Mouse (Mus musculus): ENCODE measurements around the gene Mien1. TPM values are rescaled to one million over a fixed set of nuclear protein-coding genes. Genes with fewer than 3 reads are reported as not detected.

Mien1 gene
- polyA plus RNA-seq, 1 experiment from 2014 or later: 83.8 TPM

- no peak overlapping the region for H3K4me3 ChIP-seq (ENCODE audit: low read depth, low read length)
- 0 out of 2 replicates have a peak overlapping the region, but pooled peaks have one; percentile 60 for H3K27ac ChIP-seq (ENCODE audit: low read depth)
- peaks cover 36% of the 10 kb centered on the region for H3K4me1 ChIP-seq (ENCODE audit: insufficient read depth)
- H3K9me3 ChIP-seq (ENCODE audit: low read length): no peaks in the 10 kb centered on the region
- DNase-seq (peak; percentile 23), ATAC-seq (no peak)
- H3K36me3 ChIP-seq (replicated peaks; ENCODE audit: insufficient read depth, low read length): no peaks in the 10 kb centered on the region
- peaks cover 15% of the 10 kb centered on the region for H3K27me3 ChIP-seq (ENCODE audit: insufficient read depth, low read length)
- WGBS (ENCODE audit: insufficient replicate concordance): 56% methylated on average over 6 of the region's 8 CpGs
- no peak overlapping the region for H3K4me2 ChIP-seq (ENCODE audit: low read depth, low read length)
- H3K9ac ChIP-seq (replicated peaks): no peak overlapping the region
- no peak for TF ChIP-seq EP300 (IDR thresholded peaks at IDR 0.05; ENCODE audit: low read depth)
Observed at GRCm38 (mm10) chr11:98392034-98392433, 46.8 kb downstream of the Mien1 start.

GRCm38 (mm10) chr11:98390141-98390540 is 48.6 kb downstream of the Mien1 start:
- Histone ChIP-seq H3K4me3 (ENCODE audit: low read depth, low read length) (no peak overlapping the region), H3K9ac (replicated peaks) (no peak overlapping the region), H3K4me1 (ENCODE audit: insufficient read depth) (peaks cover 33% of the 10 kb centered on the region), H3K27ac (ENCODE audit: low read depth) (no peak overlapping the region), H3K27me3 (ENCODE audit: insufficient read depth, low read length) (peaks cover 29% of the 10 kb centered on the region), H3K36me3 (replicated peaks; ENCODE audit: insufficient read depth, low read length) (no peaks in the 10 kb centered on the region), H3K9me3 (ENCODE audit: low read length) (no peaks in the 10 kb centered on the region), H3K4me2 (ENCODE audit: low read depth, low read length) (no peak overlapping the region)
- TF ChIP-seq EP300 (IDR thresholded peaks at IDR 0.05; ENCODE audit: low read depth) (no peak), CTCF (IDR thresholded peaks at IDR 0.05; ENCODE audit: low read depth) (no peak)
- ATAC-seq: no peak
- peak; percentile 15 for DNase-seq
- 73% methylated on average over 10 of the region's 12 CpGs for WGBS (ENCODE audit: insufficient replicate concordance)

GRCm38 (mm10) chr11:98389221-98389780 is 49.5 kb downstream of the Mien1 start:
- no peak for TF ChIP-seq EP300 (IDR thresholded peaks at IDR 0.05; ENCODE audit: low read depth)
- peak; percentile 76 for TF ChIP-seq CTCF (IDR thresholded peaks at IDR 0.05; ENCODE audit: low read depth)
- Histone ChIP-seq H3K9me3 (ENCODE audit: low read length) (no peaks in the 10 kb centered on the region), H3K36me3 (replicated peaks; ENCODE audit: insufficient read depth, low read length) (no peaks in the 10 kb centered on the region), H3K27ac (ENCODE audit: low read depth) (no peak overlapping the region), H3K9ac (replicated peaks) (no peak overlapping the region), H3K4me2 (ENCODE audit: low read depth, low read length) (no peak overlapping the region), H3K4me3 (ENCODE audit: low read depth, low read length) (no peak overlapping the region), H3K27me3 (ENCODE audit: insufficient read depth, low read length) (peaks cover 29% of the 10 kb centered on the region), H3K4me1 (ENCODE audit: insufficient read depth) (peaks cover 25% of the 10 kb centered on the region)
- WGBS (ENCODE audit: insufficient replicate concordance): 28% methylated on average over 9 of the region's 9 CpGs
- DNase-seq (peak; percentile 55), ATAC-seq (no peak)

GRCm38 (mm10) chr11:98388282-98388681 is 50.5 kb downstream of the Mien1 start:
- H3K27ac ChIP-seq (ENCODE audit: low read depth): no peak overlapping the region
- no peak overlapping the region for H3K4me2 ChIP-seq (ENCODE audit: low read depth, low read length)
- peaks cover 29% of the 10 kb centered on the region for H3K27me3 ChIP-seq (ENCODE audit: insufficient read depth, low read length)
- no peaks in the 10 kb centered on the region for H3K36me3 ChIP-seq (replicated peaks; ENCODE audit: insufficient read depth, low read length)
- ATAC-seq (no peak), DNase-seq (no peak)
- peaks cover 15% of the 10 kb centered on the region for H3K4me1 ChIP-seq (ENCODE audit: insufficient read depth)
- no peaks in the 10 kb centered on the region for H3K9me3 ChIP-seq (ENCODE audit: low read length)
- no peak overlapping the region for H3K4me3 ChIP-seq (ENCODE audit: low read depth, low read length)
- 73% methylated on average over 10 of the region's 10 CpGs for WGBS (ENCODE audit: insufficient replicate concordance)
- TF ChIP-seq EP300 (IDR thresholded peaks at IDR 0.05; ENCODE audit: low read depth): no peak
- no peak for TF ChIP-seq CTCF (IDR thresholded peaks at IDR 0.05; ENCODE audit: low read depth)
- no peak overlapping the region for H3K9ac ChIP-seq (replicated peaks)

Other genes with a start within 250 kb of the Mien1 start
- gene Med1, start 245.7 kb downstream of the Mien1 start, polyA plus RNA-seq (2015; fragmentation: Nextera tagmentation; extraction: Ambion mirVana): 15.0 and 16.2 TPM in 2 replicates
- gene Cdk12, start 235.9 kb downstream of the Mien1 start, polyA plus RNA-seq (2015; fragmentation: Nextera tagmentation; extraction: Ambion mirVana): 3.2 and 3.9 TPM in 2 replicates
- gene Neurod2, start 109.3 kb downstream of the Mien1 start, polyA plus RNA-seq (2015; fragmentation: Nextera tagmentation; extraction: Ambion mirVana): not detected in 2 replicates
- 5.4 and 6.6 TPM in 2 replicates for gene Ppp1r1b, start 90.6 kb downstream of the Mien1 start, polyA plus RNA-seq (2015; fragmentation: Nextera tagmentation; extraction: Ambion mirVana)
- 14.5 and 15.4 TPM in 2 replicates for gene Stard3, start 80.6 kb downstream of the Mien1 start, polyA plus RNA-seq (2015; fragmentation: Nextera tagmentation; extraction: Ambion mirVana)
- 0.26 and 6.0 TPM in 2 replicates for gene Tcap, start 55.2 kb downstream of the Mien1 start, polyA plus RNA-seq (2015; fragmentation: Nextera tagmentation; extraction: Ambion mirVana)
- not detected in 2 replicates for gene Pnmt, start 52.5 kb downstream of the Mien1 start, polyA plus RNA-seq (2015; fragmentation: Nextera tagmentation; extraction: Ambion mirVana)
- 2.5 and 3.0 TPM in 2 replicates for gene Pgap3, start 38.5 kb downstream of the Mien1 start, polyA plus RNA-seq (2015; fragmentation: Nextera tagmentation; extraction: Ambion mirVana)
- gene Erbb2, start 26.5 kb downstream of the Mien1 start, polyA plus RNA-seq (2015; fragmentation: Nextera tagmentation; extraction: Ambion mirVana): 1.0 and 1.2 TPM in 2 replicates
- 31.4 and 37.2 TPM in 2 replicates for gene Grb7, start 7.4 kb upstream of the Mien1 start, polyA plus RNA-seq (2015; fragmentation: Nextera tagmentation; extraction: Ambion mirVana)
- 1.2 and 1.3 TPM in 2 replicates for gene Ikzf3, start 107.0 kb upstream of the Mien1 start, polyA plus RNA-seq (2015; fragmentation: Nextera tagmentation; extraction: Ambion mirVana)
- 0.65 and 1.1 TPM in 2 replicates for gene Zpbp2, start 112.1 kb upstream of the Mien1 start, polyA plus RNA-seq (2015; fragmentation: Nextera tagmentation; extraction: Ambion mirVana)
- gene Ormdl3, start 148.4 kb upstream of the Mien1 start, polyA plus RNA-seq (2015; fragmentation: Nextera tagmentation; extraction: Ambion mirVana): 39.3 and 42.0 TPM in 2 replicates
- not detected in 2 replicates for gene Lrrc3c, start 159.3 kb upstream of the Mien1 start, polyA plus RNA-seq (2015; fragmentation: Nextera tagmentation; extraction: Ambion mirVana)
- 0.33 and 0.39 TPM in 2 replicates for gene Gm12355, start 186.7 kb upstream of the Mien1 start, polyA plus RNA-seq (2015; fragmentation: Nextera tagmentation; extraction: Ambion mirVana)
- gene Gsdma3, start 187.4 kb upstream of the Mien1 start, polyA plus RNA-seq (2015; fragmentation: Nextera tagmentation; extraction: Ambion mirVana): not detected in 2 replicates
- not detected in 2 replicates for gene Gsdma2, start 207.8 kb upstream of the Mien1 start, polyA plus RNA-seq (2015; fragmentation: Nextera tagmentation; extraction: Ambion mirVana)
- not detected in 2 replicates for gene Gsdma, start 225.4 kb upstream of the Mien1 start, polyA plus RNA-seq (2015; fragmentation: Nextera tagmentation; extraction: Ambion mirVana)
- gene Psmd3, start 243.6 kb upstream of the Mien1 start, polyA plus RNA-seq (2015; fragmentation: Nextera tagmentation; extraction: Ambion mirVana): 67.5 and 71.0 TPM in 2 replicates

Measured in liver, postnatal 0 days (tissue).